Mouse (Mus musculus) hindlimb bud, embryonic 11.5 days (tissue): ENCODE results near the gene Tmem213.

Experiments
- DNase-seq: peaks from one replicate; pipeline ENCODE4 v3.0.0-alpha.2; 2012; ENCODE audit warnings: low read depth, low spot score; ENCODE audit errors: extremely low spot score

Gene Tmem213

GRCm38 (mm10) chr6:38109160-38109795, at the start of gene Tmem213:
TSS of gene Tmem213 (plus strand) at chr6:38109255.
- no peak for DNase-seq

- no peak for DNase-seq
These were observed 44.4 kb upstream of the Tmem213 start for GRCm38 (mm10) chr6:38064621-38065020.

GRCm38 (mm10) chr6:38065122-38065500, 43.9 kb upstream of the Tmem213 start:
- DNase-seq, result no peak

- DNase-seq, result no peak
These were observed 43.4 kb upstream of the Tmem213 start for GRCm38 (mm10) chr6:38065501-38066122.

- peak; percentile 74 for DNase-seq
These were observed 42.8 kb upstream of the Tmem213 start for GRCm38 (mm10) chr6:38066215-38066614.

- DNase-seq, result no peak
These were observed 37.8 kb upstream of the Tmem213 start for GRCm38 (mm10) chr6:38071256-38071655.

GRCm38 (mm10) chr6:38072137-38072796, 36.8 kb upstream of the Tmem213 start:
- DNase-seq, result no peak

GRCm38 (mm10) chr6:38073592-38073991, 35.5 kb upstream of the Tmem213 start:
- DNase-seq, result no peak

GRCm38 (mm10) chr6:38080364-38080763, 28.7 kb upstream of the Tmem213 start:
- DNase-seq, result no peak

GRCm38 (mm10) chr6:38081727-38082341, 27.2 kb upstream of the Tmem213 start:
- no peak for DNase-seq

GRCm38 (mm10) chr6:38083204-38083603, 25.9 kb upstream of the Tmem213 start:
- no peak for DNase-seq

GRCm38 (mm10) chr6:38087242-38088026, 21.6 kb upstream of the Tmem213 start:
- DNase-seq, result no peak

- no peak for DNase-seq
These were observed 16.5 kb upstream of the Tmem213 start for GRCm38 (mm10) chr6:38092539-38092938.

- DNase-seq, result no peak
These were observed 14.4 kb upstream of the Tmem213 start for GRCm38 (mm10) chr6:38094701-38095100.

- DNase-seq, result no peak
These were observed 12.1 kb upstream of the Tmem213 start for GRCm38 (mm10) chr6:38096961-38097370.

GRCm38 (mm10) chr6:38102216-38102795, 6.7 kb upstream of the Tmem213 start:
- DNase-seq, result no peak

GRCm38 (mm10) chr6:38103775-38104174, 5.3 kb upstream of the Tmem213 start:
- no peak for DNase-seq

- DNase-seq, result no peak
These were observed 3.1 kb upstream of the Tmem213 start for GRCm38 (mm10) chr6:38105924-38106323.

- no peak for DNase-seq
These were observed 606 bp upstream of the Tmem213 start for GRCm38 (mm10) chr6:38108449-38108848.

GRCm38 (mm10) chr6:38109871-38110270, 816 bp downstream of the Tmem213 start:
- no peak for DNase-seq

- DNase-seq, result no peak
These were observed 1.8 kb downstream of the Tmem213 start for GRCm38 (mm10) chr6:38110859-38111258.
